Mouse (Mus musculus): Measurements from ENCODE around the gene Olah.
"Not testable (repeated sequence)": the region's sequence is repeated elsewhere in the genome, so short reads cannot be mapped to it uniquely, and the experiment has no call there.

The Olah gene

GRCm38 (mm10) chr2:3397110-3397509 lies at the start of gene Olah:
Gene Olah, minus strand, starts transcription at chr2:3397210.
- CTCF ChIA-PET = not testable (repeated sequence)

GRCm38 (mm10) chr2:3445984-3446383 lies 49.0 kb upstream of the Olah start:
- CTCF ChIA-PET = no interaction called here

DNA sequence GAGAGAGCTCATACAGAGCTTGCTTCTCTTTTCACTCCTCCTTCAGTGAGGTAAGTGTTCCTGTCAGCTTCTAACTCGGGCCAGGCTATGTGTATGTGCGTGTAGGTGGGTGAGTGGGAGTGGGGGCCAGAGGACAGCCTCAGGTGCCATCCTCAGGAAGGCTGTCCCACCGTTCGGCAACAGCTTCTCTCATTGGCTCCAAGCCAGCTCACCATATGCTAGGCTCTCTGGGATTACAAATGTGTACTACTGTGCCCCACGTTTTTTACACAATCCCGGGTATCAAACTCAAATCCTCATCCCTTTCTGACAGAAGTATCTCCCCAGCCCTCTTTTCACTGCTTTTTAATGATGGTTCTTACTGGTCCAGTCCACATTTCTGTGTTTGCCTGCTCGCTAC lies 47.2 kb upstream of the Olah start:
- CTCF ChIA-PET = interaction anchor here (0.5 kb wide), 1 partner anchor 9 kb away, joined by 3 read pairs; no protein-coding TSS in a partner anchor

GRCm38 (mm10) chr2:3437956-3438355 lies 40.9 kb upstream of the Olah start:
- CTCF ChIA-PET = no interaction called here

DNA sequence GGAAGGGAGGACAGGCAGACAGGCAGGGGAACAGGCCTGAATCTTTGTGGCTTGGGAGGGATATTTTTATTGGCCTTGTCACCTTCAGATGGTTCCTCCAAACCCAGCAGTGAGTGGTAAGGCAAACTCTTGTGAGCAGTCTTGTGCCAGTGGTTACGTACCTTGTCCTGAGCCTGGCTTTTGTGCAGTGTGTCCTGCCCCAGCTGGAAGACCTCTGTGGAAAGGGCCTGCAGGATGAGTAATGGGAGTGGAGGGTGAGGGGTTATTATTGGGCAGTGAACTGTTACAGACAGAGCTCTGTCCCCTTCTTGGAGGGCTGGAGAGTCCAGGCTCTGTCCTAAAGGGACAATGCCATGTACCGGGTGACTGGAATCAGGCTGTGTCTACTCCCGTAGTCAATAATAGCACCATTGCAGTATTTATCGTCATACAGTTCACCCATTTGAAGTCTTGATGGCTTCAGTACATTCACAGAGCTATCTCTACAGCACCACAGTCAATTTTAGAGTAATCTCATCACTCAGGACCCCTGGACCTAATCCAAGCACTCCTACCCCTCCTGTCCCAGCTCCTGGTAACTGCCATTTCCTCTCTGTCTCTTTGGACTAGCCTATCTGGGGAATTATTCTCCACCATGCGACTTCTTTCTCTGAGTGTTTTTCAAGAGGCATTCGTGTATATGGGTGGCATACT lies 38.5 kb upstream of the Olah start:
- CTCF ChIA-PET = interaction anchor here (0.6 kb wide), 1 partner anchor 9 kb away, joined by 3 read pairs; no protein-coding TSS in a partner anchor

GRCm38 (mm10) chr2:3430956-3431355 lies 33.9 kb upstream of the Olah start:
- CTCF ChIA-PET = no interaction called here

DNA sequence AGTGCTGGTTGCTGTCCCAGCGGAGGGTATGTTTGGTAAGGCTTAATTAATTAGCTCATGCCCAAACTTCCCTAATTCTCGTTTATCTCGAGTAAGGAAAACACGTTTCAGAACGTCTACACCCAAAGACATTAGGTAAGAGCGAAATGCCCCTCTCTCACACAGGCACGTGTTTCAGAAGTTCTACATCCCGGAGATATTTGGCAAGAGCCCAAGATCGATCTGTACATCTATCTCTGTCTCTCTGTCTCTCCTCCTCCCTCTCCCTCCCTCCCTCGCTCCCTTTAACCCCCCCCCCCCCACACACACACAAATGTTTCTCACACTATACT lies 27.5 kb upstream of the Olah start:
- CTCF ChIA-PET = interaction anchor here (0.6 kb wide), 1 partner anchor 75 kb away, joined by 10 read pairs; no protein-coding TSS in a partner anchor

DNA sequence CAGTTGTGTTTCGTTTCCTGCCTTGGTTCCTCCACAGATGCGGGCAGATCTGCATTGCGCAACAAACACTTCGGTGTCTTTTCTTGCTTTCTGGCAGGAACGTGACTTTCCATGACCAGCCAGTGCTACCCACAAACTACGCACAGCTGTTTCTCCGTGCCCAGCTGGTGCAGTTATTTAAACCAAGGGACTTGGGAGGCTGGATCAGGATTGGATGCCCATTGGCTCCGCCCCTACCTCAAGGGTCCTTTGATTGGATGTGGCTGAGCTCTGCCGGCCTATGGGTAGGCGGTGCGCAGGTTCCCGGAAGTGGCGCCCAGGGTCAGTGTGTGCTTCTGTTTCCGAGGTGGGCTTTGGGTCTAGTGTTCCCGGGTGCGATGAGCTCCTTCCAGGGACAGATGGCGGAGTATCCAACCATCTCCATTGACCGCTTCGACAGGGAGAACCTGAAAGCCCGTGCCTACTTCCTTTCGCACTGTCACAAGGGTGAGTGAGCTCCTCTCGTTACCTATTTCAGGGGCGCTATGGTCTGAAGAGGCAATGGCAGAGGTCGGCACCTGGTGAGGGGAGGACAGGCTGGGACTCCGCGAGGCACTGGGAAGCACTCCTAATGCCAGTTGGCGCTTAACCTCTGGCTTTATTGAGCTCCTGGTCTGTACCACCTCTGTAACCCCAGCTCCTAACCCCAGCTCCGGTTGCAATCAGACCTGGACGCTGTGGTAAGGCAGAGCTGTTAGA lies 27.0 kb upstream of the Olah start, which contains the start of gene Dclre1c:
TSS of gene Dclre1c (plus strand) at position 291 of the 738 bp plus-strand sequence.
- CTCF ChIA-PET = interaction anchor here (0.5 to 0.7 kb wide), 2 partner anchors 93 to 104 kb away, joined by 4 to 6 read pairs; no protein-coding TSS in a partner anchor

GRCm38 (mm10) chr2:3422548-3422947 lies 25.5 kb upstream of the Olah start, which contains the start of gene Meig1:
Gene Meig1, minus strand, starts transcription at chr2:3422648.
- CTCF ChIA-PET = no interaction called here

- CTCF ChIA-PET = no interaction called here
Measured at GRCm38 (mm10) chr2:3420157-3420556, 23.1 kb upstream of the Olah start.

DNA sequence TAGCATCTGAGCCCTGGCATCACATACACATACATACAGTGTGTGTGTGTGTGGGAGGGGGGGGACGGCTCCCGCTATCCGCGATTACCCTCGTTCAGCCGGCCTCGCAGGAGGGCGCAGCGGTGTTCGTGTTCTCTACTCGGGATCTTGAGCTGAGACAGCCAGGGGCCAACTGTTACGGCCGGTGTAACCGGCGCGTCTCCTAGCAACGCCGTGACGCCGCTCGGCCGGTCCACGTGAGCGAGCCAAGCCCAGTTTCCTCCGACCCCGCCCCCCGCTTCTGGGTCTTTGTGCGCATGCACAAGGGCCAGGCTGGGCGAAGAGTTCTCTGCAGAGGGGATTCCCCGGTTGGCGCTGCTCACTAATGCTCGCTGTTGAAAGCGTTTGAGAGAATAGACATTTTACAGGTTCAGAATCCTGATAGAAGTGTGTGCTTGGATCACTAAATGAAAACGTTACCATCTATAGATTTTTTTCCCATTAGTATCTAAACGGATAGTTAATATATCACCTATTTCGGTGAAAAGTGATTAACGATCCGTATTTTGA lies 21.9 kb upstream of the Olah start:
- CTCF ChIA-PET = no interaction called here

DNA sequence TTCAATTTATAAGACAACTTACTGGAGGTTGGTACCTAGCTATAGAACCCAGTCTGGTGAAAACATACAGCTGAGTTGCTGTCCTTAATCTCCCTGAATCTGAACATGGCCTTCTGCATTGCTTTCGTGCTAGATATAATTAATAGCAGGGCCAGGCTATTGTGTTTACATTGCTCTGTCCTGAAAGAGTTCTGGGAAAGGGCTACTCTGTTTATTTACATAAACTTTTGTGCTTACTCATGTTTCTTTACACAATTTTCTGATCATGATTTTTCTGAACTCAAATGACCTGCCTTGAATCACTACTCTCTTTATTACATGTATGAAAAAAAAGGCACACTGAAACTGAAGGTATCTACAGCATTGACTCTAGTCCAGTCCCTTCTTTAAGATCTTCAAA lies 18.7 kb upstream of the Olah start:
- CTCF ChIA-PET = no interaction called here

DNA sequence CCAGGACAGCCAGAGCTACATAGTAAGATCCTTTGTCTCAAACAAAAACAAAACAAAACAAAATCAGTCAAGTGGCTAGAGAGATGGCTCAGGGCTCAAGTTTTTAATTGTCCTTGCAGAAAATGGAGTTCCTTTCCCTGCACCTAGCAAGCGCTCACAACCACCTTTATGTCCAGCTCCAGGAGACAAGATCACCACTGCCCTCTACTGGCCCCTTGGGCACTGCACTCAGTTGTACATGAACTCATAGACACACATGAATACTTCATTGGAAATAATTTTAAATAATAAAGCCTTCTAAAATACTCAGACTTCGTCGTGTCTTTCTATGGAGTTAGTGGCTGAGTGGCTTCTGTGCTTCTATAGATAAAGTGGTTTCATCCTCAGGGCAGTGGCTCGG lies 17.2 kb upstream of the Olah start:
- CTCF ChIA-PET = no interaction called here

- CTCF ChIA-PET = no interaction called here
Measured at GRCm38 (mm10) chr2:3407756-3408155, 10.7 kb upstream of the Olah start.

DNA sequence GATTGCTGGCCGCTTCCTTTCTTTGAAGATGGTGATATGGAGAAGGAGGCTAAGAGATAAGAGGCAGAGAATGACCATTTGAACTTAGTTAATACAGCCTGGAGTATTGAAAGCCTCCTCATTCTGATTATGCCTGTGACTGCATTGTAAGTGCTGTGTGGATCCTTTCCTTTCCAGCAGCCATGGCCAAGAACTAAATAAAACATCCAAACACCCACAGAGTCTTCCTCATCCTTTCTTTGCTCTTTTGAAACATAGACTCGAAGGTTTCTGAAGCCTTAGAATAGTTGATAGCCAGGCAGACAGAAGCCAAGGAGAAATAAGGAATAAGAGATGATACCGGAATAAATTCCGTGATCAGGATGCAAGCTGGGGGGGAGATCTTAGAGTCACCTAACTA lies 9.0 kb upstream of the Olah start:
- CTCF ChIA-PET = no interaction called here

DNA sequence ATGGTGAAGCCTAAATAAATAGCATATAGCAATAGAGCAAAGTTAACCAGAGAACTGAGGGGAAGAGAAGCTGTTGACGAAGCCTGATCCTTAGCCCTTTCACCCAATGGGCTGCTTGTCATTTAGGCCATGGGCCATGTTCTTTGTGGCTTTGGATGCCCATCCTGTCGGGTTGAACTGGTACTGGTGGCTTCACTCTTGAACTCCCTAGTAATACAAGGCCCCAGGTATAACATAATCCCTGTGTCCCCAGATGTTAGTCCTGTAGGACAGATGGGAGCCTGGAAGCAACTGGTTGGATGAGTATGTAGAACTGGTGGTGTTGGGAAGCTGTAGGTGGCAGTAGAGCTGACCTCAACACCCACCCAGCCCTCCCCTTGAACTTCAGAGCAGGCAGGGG lies 5.1 kb downstream of the Olah start:
- CTCF ChIA-PET = no interaction called here

DNA sequence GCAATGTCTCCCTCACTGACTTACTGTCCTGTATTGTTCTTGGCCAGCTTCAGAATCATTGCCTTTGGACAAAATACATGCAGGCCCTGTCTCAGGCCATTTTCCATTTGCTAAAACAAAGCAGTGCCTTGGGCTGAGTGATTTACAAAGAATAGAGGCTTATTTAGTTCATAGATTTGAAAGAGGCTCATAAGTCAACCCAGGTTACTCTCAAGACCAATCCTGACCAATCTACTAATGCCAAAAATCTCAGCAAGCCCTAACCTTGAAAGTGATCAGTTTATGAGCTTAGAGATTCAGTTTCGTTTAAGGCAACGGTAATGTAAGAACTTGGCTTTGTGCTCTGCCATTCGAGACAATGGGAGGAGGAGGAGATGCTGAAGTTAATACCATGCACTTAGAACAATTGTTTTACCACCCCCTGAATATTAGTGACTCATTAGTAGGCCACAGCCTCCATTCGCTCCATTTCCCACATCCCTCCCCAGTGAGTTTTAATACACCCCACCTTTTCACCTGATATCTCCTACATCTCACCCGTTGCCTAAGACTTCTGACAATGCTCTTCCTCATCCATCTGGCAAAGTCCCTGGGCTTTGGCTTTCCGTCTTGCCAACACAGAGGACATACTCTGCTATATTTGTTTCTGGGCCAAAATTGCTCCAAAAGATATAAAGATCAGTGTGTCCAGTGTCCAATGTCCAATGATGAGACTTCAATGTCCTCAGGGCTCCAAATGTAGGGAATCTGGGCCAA lies 9.7 kb downstream of the Olah start:
- CTCF ChIA-PET = interaction anchor here (0.6 kb wide), 1 partner anchor 60 kb away, joined by 4 read pairs; no protein-coding TSS in a partner anchor

- CTCF ChIA-PET = no interaction called here
Measured at GRCm38 (mm10) chr2:3365127-3365526, 31.9 kb downstream of the Olah start.

DNA sequence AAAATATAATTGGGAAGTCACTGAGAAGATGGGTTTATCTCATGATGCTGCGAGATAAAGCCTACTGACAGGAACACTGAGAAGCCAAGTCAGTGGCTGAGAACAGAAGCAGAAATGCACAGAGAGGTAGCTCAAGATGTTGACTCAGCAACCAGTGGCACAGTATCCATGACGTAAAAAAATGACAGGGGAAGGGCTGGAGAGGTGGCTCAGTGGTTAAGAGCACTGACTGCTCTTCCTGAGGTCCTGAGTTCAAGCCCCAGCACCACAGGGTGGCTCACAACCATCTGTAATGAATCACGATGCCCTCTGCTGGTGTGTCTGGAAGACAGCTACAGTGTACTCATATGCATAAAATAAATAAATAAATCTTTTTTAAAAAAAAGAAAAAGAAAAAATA lies 35.9 kb downstream of the Olah start:
- CTCF ChIA-PET = no interaction called here

DNA sequence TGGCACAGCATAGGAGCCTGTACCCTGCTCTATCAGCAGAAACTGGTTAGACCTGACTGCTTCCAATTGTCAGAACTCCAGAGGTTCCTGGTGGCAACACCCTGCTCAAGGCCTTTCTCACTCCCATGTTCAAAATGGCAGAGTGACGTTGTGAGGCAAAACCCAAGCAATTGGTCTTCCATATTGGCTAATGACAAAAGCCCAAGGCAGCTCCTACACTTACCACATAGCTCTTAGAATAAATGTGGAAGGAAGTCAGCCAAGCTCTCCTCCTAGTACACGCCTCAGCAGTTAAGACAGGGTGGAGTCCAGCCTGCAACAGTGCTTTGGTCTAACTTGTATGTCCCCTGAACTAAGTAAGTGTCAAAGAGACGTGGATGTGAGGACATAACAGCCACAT lies 39.1 kb downstream of the Olah start:
- CTCF ChIA-PET = no interaction called here

DNA sequence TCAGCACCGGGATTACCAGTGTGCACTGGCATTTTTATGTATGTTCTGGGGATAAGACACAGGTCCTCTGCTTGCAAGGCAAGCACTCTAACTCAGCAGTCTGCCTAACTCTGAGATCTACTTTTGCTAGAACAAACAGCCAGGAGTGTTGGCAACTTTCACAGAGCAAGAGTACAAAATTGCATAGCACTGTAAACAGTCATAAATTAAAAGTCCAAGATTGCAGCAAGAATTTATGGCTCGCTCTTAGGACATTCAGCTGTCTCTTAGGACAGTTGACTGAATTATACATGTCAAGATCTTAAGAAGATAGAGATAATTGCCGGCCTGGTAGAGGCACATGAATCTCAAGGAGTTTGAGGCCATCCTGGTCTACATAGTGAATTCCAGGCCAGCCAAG lies 40.7 kb downstream of the Olah start:
- CTCF ChIA-PET = no interaction called here

- CTCF ChIA-PET = no interaction called here
Measured at GRCm38 (mm10) chr2:3355793-3356192, 41.2 kb downstream of the Olah start.
